Mouse (Mus musculus): ENCODE measurements around the gene Chst8.
A peak's percentile ranks its signal among the peaks of the same experiment; 100 is the strongest.

Chst8 gene

DNA sequence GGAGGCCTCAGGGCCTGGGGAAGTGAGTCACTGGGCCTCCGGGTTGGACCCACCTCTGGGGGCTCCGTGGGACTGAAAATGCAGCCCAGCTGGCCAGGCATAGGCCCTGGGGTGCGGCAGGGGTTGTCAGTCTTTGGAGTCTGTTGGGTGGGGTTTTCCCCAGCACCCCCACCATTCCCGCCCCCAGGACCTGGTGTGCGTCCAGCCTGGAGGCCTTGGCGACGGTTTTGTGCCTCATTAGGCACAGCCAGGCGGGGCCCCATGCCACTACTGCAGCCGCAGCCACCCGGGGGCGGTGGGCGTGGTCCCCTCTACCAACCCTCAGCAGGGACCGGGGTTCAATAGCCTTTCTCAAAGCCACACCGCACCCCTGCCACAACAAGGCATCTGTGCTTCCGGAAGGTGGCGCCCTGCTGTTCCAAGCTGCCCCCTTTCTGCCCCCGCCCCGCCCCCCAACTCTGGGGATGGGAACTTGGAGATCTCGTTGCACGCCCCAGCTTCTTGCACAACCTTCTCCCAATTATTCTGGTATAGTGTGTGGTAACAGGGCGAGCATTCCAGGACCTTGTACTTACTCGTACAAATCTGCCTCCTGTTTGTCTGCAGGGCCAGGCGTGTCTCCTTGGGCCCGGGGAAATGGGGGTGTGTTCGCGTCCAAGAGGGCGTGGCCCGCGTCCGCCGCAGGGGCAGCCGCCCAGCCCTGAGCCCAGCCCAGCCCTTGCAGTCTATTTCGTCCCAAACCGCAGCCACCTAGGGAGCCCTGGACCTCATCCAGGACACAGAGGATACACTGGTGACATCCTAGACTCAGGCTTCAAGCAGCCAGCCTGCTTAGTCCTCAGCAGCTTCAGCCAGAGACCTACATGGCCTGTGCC lies 182.1 kb downstream of the Chst8 start:
- peak; percentile 73 for DNase-seq (ENCODE audit: extremely low spot score)

DNA sequence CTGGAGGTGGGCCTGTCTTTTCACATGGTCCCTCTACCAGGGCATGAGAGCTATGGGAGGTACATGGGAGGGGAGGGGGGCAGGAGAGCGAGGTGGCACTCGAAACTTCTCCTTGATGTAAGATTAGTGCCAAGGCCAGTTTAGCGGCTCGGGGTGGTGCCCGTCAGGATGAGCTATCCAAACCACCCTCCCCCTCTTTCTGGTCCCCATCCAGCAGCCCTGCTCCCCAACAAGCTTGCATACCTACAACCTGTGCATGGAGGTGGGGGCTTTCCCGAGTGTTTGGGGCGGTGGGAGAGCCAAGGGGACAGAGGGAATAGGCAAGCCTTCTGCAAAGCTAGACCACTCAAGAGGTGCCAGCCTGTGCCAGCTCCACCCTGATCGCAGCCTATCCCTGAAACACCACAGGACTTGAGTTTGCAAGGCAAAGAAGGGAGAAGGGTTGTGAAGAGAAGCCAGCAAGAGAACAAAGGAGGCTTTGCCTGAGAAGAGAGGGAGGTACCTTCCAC lies 182.8 kb downstream of the Chst8 start:
- DNase-seq (ENCODE audit: extremely low spot score) = no peak
